Mouse (Mus musculus): ENCODE measurements around the gene 1700020D05Rik. TPM values are rescaled to one million over a fixed set of nuclear protein-coding genes. Genes with fewer than 3 reads are reported as not detected.
A peak's percentile ranks its signal among the peaks of the same experiment; 100 is the strongest.
"Not testable (repeated sequence)": the region's sequence is repeated elsewhere in the genome, so short reads cannot be mapped to it uniquely, and the experiment has no call there.

1700020D05Rik gene
- polyA plus RNA-seq, 1 experiment from 2014 or later = not detected

DNA sequence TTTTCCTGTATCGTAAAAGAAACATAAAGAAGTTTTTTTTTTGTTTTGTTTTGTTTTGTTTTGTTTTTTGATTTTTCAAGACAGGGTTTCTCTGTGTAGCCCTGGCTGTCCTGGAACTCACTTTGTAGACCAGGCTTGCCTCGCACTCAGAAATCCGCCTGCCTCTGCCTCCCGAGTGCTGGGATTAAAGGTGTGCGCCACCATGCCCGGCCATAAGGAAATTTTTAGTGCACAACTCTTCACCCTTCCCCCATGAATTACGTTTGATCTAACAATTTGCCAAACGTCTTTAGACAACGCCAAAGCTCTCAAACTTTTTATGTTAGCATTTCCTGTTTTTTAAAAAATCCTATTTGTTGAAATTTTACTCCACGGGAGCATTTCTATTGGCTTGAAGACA, 13.9 kb downstream of the 1700020D05Rik start:
- WGBS = 53% methylated on average over 10 of the region's 10 CpGs
- peaks cover 38% of the 10 kb centered on the region for H3K4me1 ChIP-seq (ENCODE audit: control insufficient read depth, insufficient read depth, low read length)
- not testable (repeated sequence) for ATAC-seq

GRCm38 (mm10) chr19:5488878-5489571, 14.6 kb downstream of the 1700020D05Rik start:
- WGBS = under 1% methylated on average over 26 of the region's 26 CpGs
- Histone ChIP-seq H3K9ac (ENCODE audit: low read depth, low read length) (peak overlapping the region; percentile 63), H3K4me1 (ENCODE audit: control insufficient read depth, insufficient read depth, low read length) (peaks cover 38% of the 10 kb centered on the region), H3K9me3 (replicated peaks; ENCODE audit: control insufficient read depth, low read length, poor library complexity, severe bottlenecking) (no peaks in the 10 kb centered on the region), H3K4me3 (ENCODE audit: low read depth, low read length) (peak overlapping the region; percentile 58), H3K27ac (ENCODE audit: low read length) (peak overlapping the region; percentile 99), H3K4me2 (ENCODE audit: low read length) (peak overlapping the region; percentile 84), H3K27me3 (ENCODE audit: control insufficient read depth, insufficient read depth, low read depth, low read length) (no peaks in the 10 kb centered on the region), H3K36me3 (ENCODE audit: control insufficient read depth, insufficient read depth, low read length) (peaks cover 10% of the 10 kb centered on the region)
- ATAC-seq = peak; percentile 81

More for the DNA sequence above, 13.9 kb downstream of the 1700020D05Rik start:
- not testable (repeated sequence) for H3K9ac ChIP-seq (ENCODE audit: low read depth, low read length); H3K9me3 ChIP-seq (replicated peaks; ENCODE audit: control insufficient read depth, low read length, poor library complexity, severe bottlenecking); H3K27me3 ChIP-seq (ENCODE audit: control insufficient read depth, insufficient read depth, low read depth, low read length)
- peak overlapping the region; percentile 36 for H3K4me2 ChIP-seq (ENCODE audit: low read length)
- H3K4me3 ChIP-seq (ENCODE audit: low read depth, low read length) = peak overlapping the region; percentile 94
- peak overlapping the region; percentile 99 for H3K27ac ChIP-seq (ENCODE audit: low read length)
- H3K36me3 ChIP-seq (ENCODE audit: control insufficient read depth, insufficient read depth, low read length) = peaks cover 13% of the 10 kb centered on the region

GRCm38 (mm10) chr19:5487768-5488550, 15.6 kb downstream of the 1700020D05Rik start, which contains the start of gene Mus81:
Mus81 (minus strand) TSS chr19:5488402.
- under 1% methylated on average over 39 of the region's 39 CpGs for WGBS

GRCm38 (mm10) chr19:5486771-5487170, 16.8 kb downstream of the 1700020D05Rik start:
- 92% methylated on average over 4 of the region's 4 CpGs for WGBS
- Histone ChIP-seq H3K27me3 (ENCODE audit: control insufficient read depth, insufficient read depth, low read depth, low read length) (no peaks in the 10 kb centered on the region), H3K4me3 (ENCODE audit: low read depth, low read length) (no peak overlapping the region), H3K27ac (ENCODE audit: low read length) (no peak overlapping the region), H3K4me1 (ENCODE audit: control insufficient read depth, insufficient read depth, low read length) (peaks cover 25% of the 10 kb centered on the region), H3K9me3 (replicated peaks; ENCODE audit: control insufficient read depth, low read length, poor library complexity, severe bottlenecking) (no peaks in the 10 kb centered on the region), H3K36me3 (ENCODE audit: control insufficient read depth, insufficient read depth, low read length) (peaks cover 20% of the 10 kb centered on the region), H3K9ac (ENCODE audit: low read depth, low read length) (no peak overlapping the region), H3K4me2 (ENCODE audit: low read length) (0 out of 2 replicates have a peak overlapping the region, but pooled peaks have one; percentile 5)
- ATAC-seq = no peak

More at GRCm38 (mm10) chr19:5487768-5488550, 15.6 kb downstream of the 1700020D05Rik start, which contains the start of gene Mus81:
- Histone ChIP-seq H3K4me3 (ENCODE audit: low read depth, low read length) (peak within 1 kb of the TSS; percentile 58), H3K9me3 (replicated peaks; ENCODE audit: control insufficient read depth, low read length, poor library complexity, severe bottlenecking) (no peaks in the 10 kb centered on the region), H3K9ac (ENCODE audit: low read depth, low read length) (peak within 1 kb of the TSS; percentile 70), H3K36me3 (ENCODE audit: control insufficient read depth, insufficient read depth, low read length) (peaks cover 14% of the 10 kb centered on the region), H3K4me2 (ENCODE audit: low read length) (peak within 1 kb of the TSS; percentile 84), H3K27ac (ENCODE audit: low read length) (peak within 1 kb of the TSS; percentile 99), H3K4me1 (ENCODE audit: control insufficient read depth, insufficient read depth, low read length) (peaks cover 35% of the 10 kb centered on the region), H3K27me3 (ENCODE audit: control insufficient read depth, insufficient read depth, low read depth, low read length) (no peaks in the 10 kb centered on the region)
- peak; percentile 69 for ATAC-seq

DNA sequence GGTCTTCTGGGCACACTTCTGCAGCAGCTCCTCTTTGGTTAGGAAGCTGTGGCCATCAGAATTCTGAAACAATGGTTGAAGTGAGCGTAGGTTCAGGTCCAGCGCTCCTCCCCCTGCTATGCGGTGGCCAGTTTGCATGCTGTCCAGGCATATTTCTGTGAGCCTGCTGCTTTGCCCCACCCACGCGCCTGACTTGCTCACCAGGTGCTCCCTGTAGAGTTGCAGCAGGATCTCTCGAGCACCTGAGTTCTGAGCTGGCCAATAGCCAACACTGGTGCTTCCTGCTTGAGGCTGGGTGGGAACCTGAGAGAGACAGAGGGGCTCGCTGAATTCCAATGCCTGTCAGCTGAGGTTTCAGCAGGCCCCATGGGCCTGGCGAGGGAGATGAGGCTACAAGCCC, 17.3 kb downstream of the 1700020D05Rik start:
- no peak overlapping the region for H3K4me2 ChIP-seq (ENCODE audit: low read length)

GRCm38 (mm10) chr19:5485821-5486220, 17.8 kb downstream of the 1700020D05Rik start:
- Histone ChIP-seq H3K4me3 (ENCODE audit: low read depth, low read length) (no peak overlapping the region), H3K4me1 (ENCODE audit: control insufficient read depth, insufficient read depth, low read length) (peaks cover 23% of the 10 kb centered on the region), H3K9ac (ENCODE audit: low read depth, low read length) (no peak overlapping the region), H3K27ac (ENCODE audit: low read length) (no peak overlapping the region), H3K4me2 (ENCODE audit: low read length) (no peak overlapping the region), H3K27me3 (ENCODE audit: control insufficient read depth, insufficient read depth, low read depth, low read length) (no peaks in the 10 kb centered on the region), H3K36me3 (ENCODE audit: control insufficient read depth, insufficient read depth, low read length) (peaks cover 22% of the 10 kb centered on the region), H3K9me3 (replicated peaks; ENCODE audit: control insufficient read depth, low read length, poor library complexity, severe bottlenecking) (no peaks in the 10 kb centered on the region)
- 89% methylated on average over 7 of the region's 7 CpGs for WGBS
- ATAC-seq = no peak

More for the DNA sequence above, 17.3 kb downstream of the 1700020D05Rik start:
- no peak for ATAC-seq
- WGBS = 89% methylated on average over 8 of the region's 8 CpGs
- peaks cover 23% of the 10 kb centered on the region for H3K4me1 ChIP-seq (ENCODE audit: control insufficient read depth, insufficient read depth, low read length)
- peaks cover 22% of the 10 kb centered on the region for H3K36me3 ChIP-seq (ENCODE audit: control insufficient read depth, insufficient read depth, low read length)
- H3K27me3 ChIP-seq (ENCODE audit: control insufficient read depth, insufficient read depth, low read depth, low read length) = no peaks in the 10 kb centered on the region
- H3K27ac ChIP-seq (ENCODE audit: low read length) = no peak overlapping the region
- no peaks in the 10 kb centered on the region for H3K9me3 ChIP-seq (replicated peaks; ENCODE audit: control insufficient read depth, low read length, poor library complexity, severe bottlenecking)
- no peak overlapping the region for H3K4me3 ChIP-seq (ENCODE audit: low read depth, low read length)
- no peak overlapping the region for H3K9ac ChIP-seq (ENCODE audit: low read depth, low read length)

GRCm38 (mm10) chr19:5485371-5485770, 18.2 kb downstream of the 1700020D05Rik start:
- no peaks in the 10 kb centered on the region for H3K9me3 ChIP-seq (replicated peaks; ENCODE audit: control insufficient read depth, low read length, poor library complexity, severe bottlenecking)
- no peak overlapping the region for H3K4me2 ChIP-seq (ENCODE audit: low read length)
- peaks cover 23% of the 10 kb centered on the region for H3K36me3 ChIP-seq (ENCODE audit: control insufficient read depth, insufficient read depth, low read length)
- 94% methylated on average over 8 of the region's 8 CpGs for whole genome bisulfite sequencing
- no peak for ATAC-seq
- H3K27me3 ChIP-seq (ENCODE audit: control insufficient read depth, insufficient read depth, low read depth, low read length) = no peaks in the 10 kb centered on the region
- no peak overlapping the region for H3K27ac ChIP-seq (ENCODE audit: low read length)
- H3K4me1 ChIP-seq (ENCODE audit: control insufficient read depth, insufficient read depth, low read length) = peaks cover 23% of the 10 kb centered on the region
- H3K9ac ChIP-seq (ENCODE audit: low read depth, low read length) = no peak overlapping the region
- no peak overlapping the region for H3K4me3 ChIP-seq (ENCODE audit: low read depth, low read length)

DNA sequence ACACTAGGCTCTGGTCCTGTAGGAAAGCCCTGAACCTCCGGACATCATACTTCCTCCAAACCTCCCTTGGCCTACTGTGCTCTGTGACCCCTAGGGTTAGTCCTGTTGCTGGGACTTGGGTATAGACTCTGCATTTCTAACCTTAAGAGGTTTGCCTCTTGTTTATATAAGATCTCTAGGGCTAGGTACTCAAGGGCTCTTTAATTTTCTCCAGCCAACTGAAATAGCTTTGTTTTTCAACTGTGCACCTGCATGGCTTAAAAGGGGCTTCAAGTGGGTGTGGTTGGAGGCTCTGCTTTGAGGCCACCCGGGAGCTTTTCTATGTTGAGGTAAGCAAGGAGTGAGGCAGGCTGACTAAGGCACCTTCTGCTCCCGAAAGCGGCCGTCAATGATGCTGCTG, 19.1 kb downstream of the 1700020D05Rik start:
- Histone ChIP-seq H3K9ac (ENCODE audit: low read depth, low read length) (no peak overlapping the region), H3K9me3 (replicated peaks; ENCODE audit: control insufficient read depth, low read length, poor library complexity, severe bottlenecking) (no peaks in the 10 kb centered on the region), H3K4me2 (ENCODE audit: low read length) (no peak overlapping the region), H3K27ac (ENCODE audit: low read length) (no peak overlapping the region), H3K27me3 (ENCODE audit: control insufficient read depth, insufficient read depth, low read depth, low read length) (no peaks in the 10 kb centered on the region), H3K4me1 (ENCODE audit: control insufficient read depth, insufficient read depth, low read length) (peaks cover 20% of the 10 kb centered on the region), H3K4me3 (ENCODE audit: low read depth, low read length) (no peak overlapping the region), H3K36me3 (ENCODE audit: control insufficient read depth, insufficient read depth, low read length) (peaks cover 26% of the 10 kb centered on the region)
- 93% methylated on average over 5 of the region's 5 CpGs for WGBS
- no peak for ATAC-seq
